Mouse (Mus musculus): ENCODE measurements at regions not wholly inside any gene's neighbourhood (a gene's known extent, or its start where the extent isn't known, plus 50 kb on each side); places are given as distances from the start of the nearest gene placed in this dataset.

- no peaks in the 10 kb centered on the region for H3K27me3 ChIP-seq (ENCODE audit: control insufficient read depth, insufficient read depth, low read length)
- 81% methylated on average over 6 of the region's 6 CpGs for WGBS
- H3K4me1 ChIP-seq (ENCODE audit: control insufficient read depth, insufficient read depth, low read length): peaks cover 4% of the 10 kb centered on the region; the same call in 1 of the 2 replicates
- TF ChIP-seq POLR2A (IDR thresholded peaks at IDR 0.05; ENCODE audit: borderline replicate concordance, insufficient read depth, low read length): no peak
- TF ChIP-seq CTCF (IDR thresholded peaks at IDR 0.05; ENCODE audit: borderline replicate concordance, insufficient read depth, low read depth, low read length): no peak
- no peak overlapping the region for H3K27ac ChIP-seq (ENCODE audit: insufficient read depth, low read length)
- no peak overlapping the region for H3K4me3 ChIP-seq (replicated peaks; ENCODE audit: insufficient read depth, low read depth, low read length)
- DNase-seq: no peak
Observed at GRCm38 (mm10) chr9:101691336-101691735, 170.3 kb upstream of the 9630041A04Rik start.

DNA sequence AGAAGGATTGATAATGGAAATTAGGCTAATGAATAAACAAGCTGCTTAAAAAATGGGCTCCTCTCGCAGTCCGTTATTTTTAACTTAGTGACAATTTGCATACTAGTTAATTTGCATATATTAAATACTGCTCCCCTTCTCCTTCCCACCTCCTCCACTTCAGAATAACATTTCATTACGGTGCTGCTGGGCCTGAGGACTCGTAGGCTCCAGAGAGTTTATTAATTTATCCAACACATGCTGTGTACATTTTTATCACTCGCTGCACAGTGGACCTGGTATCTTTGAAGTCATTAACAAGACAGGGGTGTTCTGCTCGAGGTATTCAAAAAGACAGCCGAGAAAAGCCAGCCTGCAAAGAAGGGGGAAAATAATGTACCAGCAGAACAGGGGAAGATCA, 170.7 kb upstream of the 9630041A04Rik start:
- DNase-seq: no peak
- Histone ChIP-seq H3K4me1 (ENCODE audit: control insufficient read depth, insufficient read depth, low read length) (peaks cover 4% of the 10 kb centered on the region; the same call in 1 of the 2 replicates), H3K27me3 (ENCODE audit: control insufficient read depth, insufficient read depth, low read length) (no peaks in the 10 kb centered on the region), H3K4me3 (replicated peaks; ENCODE audit: insufficient read depth, low read depth, low read length) (no peak overlapping the region), H3K27ac (ENCODE audit: insufficient read depth, low read length) (no peak overlapping the region)
- no peak for TF ChIP-seq CTCF (IDR thresholded peaks at IDR 0.05; ENCODE audit: borderline replicate concordance, insufficient read depth, low read depth, low read length)
- TF ChIP-seq POLR2A (IDR thresholded peaks at IDR 0.05; ENCODE audit: borderline replicate concordance, insufficient read depth, low read length): no peak
- 87% methylated on average over 7 of the region's 7 CpGs for WGBS

DNA sequence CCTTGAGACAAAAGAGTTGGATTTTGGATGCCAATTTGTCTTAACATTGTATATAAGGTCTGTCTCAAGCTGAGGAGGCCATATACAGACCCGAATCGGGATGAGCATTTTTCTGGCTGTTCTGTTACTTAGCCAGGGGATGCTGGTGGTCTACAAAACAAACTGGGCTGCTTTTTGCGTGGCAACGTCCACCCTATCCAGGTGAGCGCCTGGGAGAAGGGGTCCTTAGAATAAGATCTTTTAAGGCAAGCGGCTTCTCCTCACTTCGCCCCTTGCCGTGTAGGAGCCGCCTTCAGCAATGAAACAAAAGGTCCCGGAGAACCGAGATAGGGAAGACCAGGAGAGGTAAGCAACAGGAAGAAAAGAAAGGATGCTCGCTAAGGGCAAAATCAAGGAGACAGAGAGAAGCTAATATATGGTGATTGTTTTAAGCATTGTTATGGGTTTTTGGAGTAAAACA, 171.2 kb upstream of the 9630041A04Rik start:
- 35% methylated on average over 12 of the region's 12 CpGs for WGBS
- Histone ChIP-seq H3K4me1 (ENCODE audit: control insufficient read depth, insufficient read depth, low read length) (peaks cover 4% of the 10 kb centered on the region; the same call in 1 of the 2 replicates), H3K27ac (ENCODE audit: insufficient read depth, low read length) (no peak overlapping the region), H3K4me3 (replicated peaks; ENCODE audit: insufficient read depth, low read depth, low read length) (no peak overlapping the region), H3K27me3 (ENCODE audit: control insufficient read depth, insufficient read depth, low read length) (no peaks in the 10 kb centered on the region)
- DNase-seq: no peak
- TF ChIP-seq CTCF (IDR thresholded peaks at IDR 0.05; ENCODE audit: borderline replicate concordance, insufficient read depth, low read depth, low read length) (no peak), POLR2A (IDR thresholded peaks at IDR 0.05; ENCODE audit: borderline replicate concordance, insufficient read depth, low read length) (no peak)

DNA sequence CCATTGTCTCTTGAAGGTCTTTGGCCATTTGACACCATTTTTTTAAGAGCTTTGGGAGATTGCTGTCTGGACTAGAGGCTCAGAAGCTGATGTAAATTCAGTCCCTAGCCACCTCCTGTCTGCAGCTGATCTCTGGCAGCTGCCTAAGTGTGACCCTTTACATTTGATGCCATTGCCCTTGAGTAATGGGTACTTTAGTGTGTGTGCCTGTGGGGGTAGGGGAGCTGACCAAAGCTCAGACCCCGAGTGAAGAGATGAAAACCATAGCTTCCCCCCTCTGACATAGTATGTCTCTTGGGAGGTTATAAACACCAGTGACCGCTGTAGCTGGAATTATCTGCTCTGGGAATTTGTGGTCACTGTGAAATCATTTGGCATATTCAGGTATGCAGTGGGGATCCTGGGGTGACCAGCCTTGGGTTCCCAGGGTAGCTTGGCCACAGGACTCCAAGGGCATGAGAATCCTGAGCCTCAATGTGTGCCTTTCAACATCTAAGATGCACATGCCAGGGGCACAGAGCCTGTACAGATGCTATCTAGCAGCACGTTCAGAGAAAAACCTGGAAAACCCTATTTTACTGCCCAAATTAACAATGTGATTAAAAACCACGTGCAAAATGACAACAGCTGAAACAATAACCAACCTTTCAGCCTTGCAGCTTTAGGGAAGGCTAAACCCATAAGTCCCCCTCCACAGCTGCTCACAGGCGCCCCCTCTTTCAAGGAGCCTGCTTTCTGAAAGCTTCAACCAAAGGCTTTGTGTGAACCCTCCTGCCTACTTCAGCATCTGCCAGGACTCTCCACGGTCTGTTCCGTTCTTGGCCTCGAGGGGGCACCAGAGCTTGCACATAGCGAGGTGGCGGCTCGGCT, 171.9 kb upstream of the 9630041A04Rik start:
- 19% methylated on average over 11 of the region's 11 CpGs for WGBS
- Histone ChIP-seq H3K27ac (ENCODE audit: insufficient read depth, low read length) (no peak overlapping the region), H3K27me3 (ENCODE audit: control insufficient read depth, insufficient read depth, low read length) (no peaks in the 10 kb centered on the region), H3K4me3 (replicated peaks; ENCODE audit: insufficient read depth, low read depth, low read length) (no peak overlapping the region), H3K4me1 (ENCODE audit: control insufficient read depth, insufficient read depth, low read length) (peaks cover 4% of the 10 kb centered on the region; the same call in 1 of the 2 replicates)
- TF ChIP-seq POLR2A (IDR thresholded peaks at IDR 0.05; ENCODE audit: borderline replicate concordance, insufficient read depth, low read length) (no peak), CTCF (IDR thresholded peaks at IDR 0.05; ENCODE audit: borderline replicate concordance, insufficient read depth, low read depth, low read length) (peak; percentile 95)
- DNase-seq: peak; percentile 80 to 92

- peak in 1 of 2 experiments; percentile 30 for DNase-seq
- no peak for TF ChIP-seq CTCF (IDR thresholded peaks at IDR 0.05; ENCODE audit: borderline replicate concordance, insufficient read depth, low read depth, low read length)
- no peak for TF ChIP-seq POLR2A (IDR thresholded peaks at IDR 0.05; ENCODE audit: borderline replicate concordance, insufficient read depth, low read length)
- peaks cover 4% of the 10 kb centered on the region; the same call in 1 of the 2 replicates for H3K4me1 ChIP-seq (ENCODE audit: control insufficient read depth, insufficient read depth, low read length)
- H3K27ac ChIP-seq (ENCODE audit: insufficient read depth, low read length): no peak overlapping the region
- H3K27me3 ChIP-seq (ENCODE audit: control insufficient read depth, insufficient read depth, low read length): no peaks in the 10 kb centered on the region
- H3K4me3 ChIP-seq (replicated peaks; ENCODE audit: insufficient read depth, low read depth, low read length): no peak overlapping the region
- WGBS: 29% methylated on average over 6 of the region's 6 CpGs
Observed at GRCm38 (mm10) chr9:101687226-101687625, 174.4 kb upstream of the 9630041A04Rik start.

- TF ChIP-seq POLR2A (IDR thresholded peaks at IDR 0.05; ENCODE audit: borderline replicate concordance, insufficient read depth, low read length) (no peak), CTCF (IDR thresholded peaks at IDR 0.05; ENCODE audit: borderline replicate concordance, insufficient read depth, low read depth, low read length) (no peak)
- DNase-seq: no peak
- H3K4me1 ChIP-seq (ENCODE audit: control insufficient read depth, insufficient read depth, low read length): no peaks in the 10 kb centered on the region
- 62% methylated on average over 2 of the region's 2 CpGs for WGBS
- H3K27ac ChIP-seq (ENCODE audit: insufficient read depth, low read length): no peak overlapping the region
- no peak overlapping the region for H3K4me3 ChIP-seq (replicated peaks; ENCODE audit: insufficient read depth, low read depth, low read length)
- H3K27me3 ChIP-seq (ENCODE audit: control insufficient read depth, insufficient read depth, low read length): no peaks in the 10 kb centered on the region
Observed at GRCm38 (mm10) chr9:101677563-101677962, 184.1 kb upstream of the 9630041A04Rik start.

DNA sequence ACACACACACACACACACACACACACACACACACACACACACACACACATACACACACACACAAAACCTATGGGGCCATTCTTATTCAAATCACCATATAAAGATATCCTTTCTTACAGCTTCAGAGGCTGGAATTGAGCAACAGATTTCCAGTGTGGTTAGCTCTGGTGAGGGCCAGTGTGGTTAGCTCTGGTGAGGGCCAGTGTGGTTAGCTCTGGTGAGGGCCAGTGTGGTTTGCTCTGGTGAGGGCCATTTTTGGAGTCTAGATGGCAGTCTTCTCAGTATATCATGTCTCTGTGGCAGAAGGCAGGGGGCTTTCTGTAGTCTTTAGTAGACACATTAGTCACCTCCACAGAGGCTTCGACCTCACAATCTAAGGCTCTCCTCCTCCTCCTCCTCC, 191.5 kb upstream of the 9630041A04Rik start:
- DNase-seq: no peak
- H3K27ac ChIP-seq (ENCODE audit: insufficient read depth, low read length): no peak overlapping the region

GRCm38 (mm10) chr9:101649816-101650215, 211.8 kb upstream of the 9630041A04Rik start:
- no peaks in the 10 kb centered on the region for H3K4me1 ChIP-seq (ENCODE audit: control insufficient read depth, insufficient read depth, low read length)
- H3K27me3 ChIP-seq (ENCODE audit: control insufficient read depth, insufficient read depth, low read length): no peaks in the 10 kb centered on the region
- no peak for TF ChIP-seq POLR2A (IDR thresholded peaks at IDR 0.05; ENCODE audit: borderline replicate concordance, insufficient read depth, low read length)
- TF ChIP-seq CTCF (IDR thresholded peaks at IDR 0.05; ENCODE audit: borderline replicate concordance, insufficient read depth, low read depth, low read length): no peak
- H3K4me3 ChIP-seq (replicated peaks; ENCODE audit: insufficient read depth, low read depth, low read length): no peak overlapping the region
- WGBS: 20% methylated on average over 5 of the region's 5 CpGs
- H3K27ac ChIP-seq (ENCODE audit: insufficient read depth, low read length): no peak overlapping the region
- no peak for DNase-seq

More for the DNA sequence above, 191.5 kb upstream of the 9630041A04Rik start:
- H3K27me3 ChIP-seq (ENCODE audit: control insufficient read depth, insufficient read depth, low read length): no peaks in the 10 kb centered on the region
- no peaks in the 10 kb centered on the region for H3K4me1 ChIP-seq (ENCODE audit: control insufficient read depth, insufficient read depth, low read length)
- no peak overlapping the region for H3K4me3 ChIP-seq (replicated peaks; ENCODE audit: insufficient read depth, low read depth, low read length)
- no peak for TF ChIP-seq CTCF (IDR thresholded peaks at IDR 0.05; ENCODE audit: borderline replicate concordance, insufficient read depth, low read depth, low read length)
- TF ChIP-seq POLR2A (IDR thresholded peaks at IDR 0.05; ENCODE audit: borderline replicate concordance, insufficient read depth, low read length): no peak
- 83% methylated on average over 1 of the region's 1 CpGs for WGBS

All from cerebellum, adult 2 months (tissue).